Mouse (Mus musculus) stomach, embryonic 15.5 days (tissue): Measurements from ENCODE around the gene Nfkbid. TPM values are rescaled to one million over a fixed set of nuclear protein-coding genes. Genes with fewer than 3 reads are reported as not detected.

Experiments
- ATAC-seq: fragments of 200-750 bp; cut with Nextera tagmentation; 2 replicates; pipeline ENCODE4 v1.8.0; 2017; ENCODE audit warnings: low read depth, moderate number of reproducible peaks, moderate TSS enrichment; ENCODE audit not compliant: insufficient read depth, low FRiP score
- H3K27ac ChIP-seq: fragments of 300-500 bp; sonication (generic); 2 replicates; pipeline ENCODE4 v1.5.1; 2015; ENCODE audit warnings: mild to moderate bottlenecking, inconsistent platforms
- H3K27me3 ChIP-seq: fragments of 300-500 bp; sonication (generic); replicated peaks from 2 replicates; pipeline ENCODE4 v1.6.1; 2015; ENCODE audit warnings: inconsistent platforms
- H3K36me3 ChIP-seq: fragments of 300-500 bp; sonication (generic); 2 replicates; pipeline ENCODE4 v1.6.1; 2015; ENCODE audit warnings: inconsistent platforms
- H3K4me1 ChIP-seq: fragments of 300-500 bp; sonication (generic); 2 replicates; pipeline ENCODE4 v1.6.1; 2015; ENCODE audit warnings: inconsistent platforms
- H3K4me2 ChIP-seq: fragments of 300-500 bp; sonication (generic); 2 replicates; pipeline ENCODE4 v1.6.1; 2015; ENCODE audit warnings: mild to moderate bottlenecking, inconsistent platforms
- H3K4me3 ChIP-seq: fragments of 300-500 bp; sonication (generic); replicated peaks from 2 replicates; pipeline ENCODE4 v1.5.1; 2015; ENCODE audit warnings: inconsistent platforms
- H3K9ac ChIP-seq: fragments of 300-500 bp; sonication (generic); 2 replicates; pipeline ENCODE4 v1.6.1; 2015; ENCODE audit warnings: inconsistent platforms
- H3K9me3 ChIP-seq: fragments of 300-500 bp; sonication (generic); 2 replicates; pipeline ENCODE4 v1.6.1; 2016; ENCODE audit warnings: inconsistent platforms
- WGBS: fragments of 180-500 bp; shearing (Covaris S2); methylation state at CpG from one replicate; pipeline ENCODE4 v1.1.7; 2015; 5-methylcytosine and 5-hydroxymethylcytosine counted together
- polyA plus RNA-seq: library from polyadenylated mRNA; unstranded; fragments of >200 nt; fragmentation: Nextera tagmentation; extraction: Ambion mirVana; gene quantifications from 2 replicates; pipeline ENCODE4 v1.2.1, GENCODE M21; 2015

Nfkbid gene
- 2.5 and 2.6 TPM in 2 replicates for polyA plus RNA-seq

DNA sequence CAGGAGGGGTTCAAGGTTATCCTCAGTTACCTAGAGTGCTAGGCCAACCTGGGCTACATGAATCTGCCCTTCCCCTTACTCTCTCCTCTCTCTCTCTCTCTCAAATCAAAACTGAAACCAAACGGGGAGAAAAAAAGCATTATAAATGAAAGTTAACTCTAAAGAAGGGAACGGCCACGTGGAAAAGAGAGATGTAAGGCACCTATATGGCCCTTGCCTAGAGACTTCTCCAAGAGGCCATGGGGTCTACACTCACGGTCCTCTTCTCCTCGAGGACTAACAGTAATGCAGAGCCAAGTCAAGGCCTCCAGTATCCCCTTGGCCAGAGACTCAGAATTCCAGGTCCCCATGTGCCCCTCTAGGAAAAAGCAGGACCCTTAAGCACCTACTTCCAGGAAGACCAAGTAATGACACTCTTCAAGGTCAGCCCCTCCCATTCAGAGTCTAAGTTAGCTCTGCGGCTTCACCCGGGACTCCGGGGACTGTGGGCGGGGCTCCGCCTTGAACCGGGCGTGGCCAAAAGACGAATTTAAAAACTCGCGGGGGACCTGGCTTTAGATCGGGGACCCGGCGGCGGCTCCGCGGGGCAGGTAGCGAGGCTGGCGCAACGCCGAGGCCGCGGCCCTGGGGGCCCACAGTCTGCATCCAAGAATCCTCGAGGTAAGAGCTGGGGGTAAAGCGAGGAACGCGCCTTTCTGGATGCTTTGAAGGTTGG is at the start of gene Nfkbid:
Gene Nfkbid (plus strand): TSS at position 558 of the 715 bp plus-strand sequence.
- H3K27ac ChIP-seq: peak within 1 kb of the TSS; percentile 68
- WGBS: 9% methylated on average over 31 of the region's 31 CpGs
- H3K9ac ChIP-seq: peak within 1 kb of the TSS; percentile 41

DNA sequence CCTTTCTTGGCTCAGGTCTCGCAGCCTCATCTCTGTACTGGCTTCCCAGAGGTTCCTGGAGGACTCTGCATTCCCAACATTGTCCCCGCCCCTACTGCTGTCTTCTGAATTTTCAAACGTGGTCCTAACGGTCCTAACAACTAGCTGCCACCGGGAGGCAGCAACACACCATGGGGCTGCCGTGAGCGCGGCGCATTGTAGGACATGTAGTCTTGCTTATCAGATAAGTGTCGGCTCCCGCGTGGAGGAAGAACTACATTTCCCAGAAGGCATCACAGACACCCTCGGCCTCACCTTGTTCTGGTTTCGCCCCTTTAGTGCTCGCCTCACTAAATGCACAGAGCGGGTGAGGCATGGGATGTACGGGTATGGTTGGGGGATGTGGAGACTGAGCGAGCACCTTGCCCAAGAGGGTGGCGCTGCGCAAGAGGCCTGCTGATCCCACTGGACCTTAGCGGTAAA is 48.0 kb upstream of the Nfkbid start:
- Histone ChIP-seq H3K27ac (no peak overlapping the region), H3K4me3 (peak overlapping the region; percentile 47), H3K36me3 (no peaks in the 10 kb centered on the region), H3K4me1 (no peaks in the 10 kb centered on the region), H3K4me2 (peak overlapping the region; percentile 65), H3K9ac (peak overlapping the region; percentile 5; the same call in 1 of the 2 replicates), H3K27me3 (no peaks in the 10 kb centered on the region), H3K9me3 (no peaks in the 10 kb centered on the region)
- WGBS: under 1% methylated on average over 21 of the region's 21 CpGs
- peak; percentile 99 for ATAC-seq

More for the DNA sequence above, at the start of gene Nfkbid:
- no peaks in the 10 kb centered on the region for H3K27me3 ChIP-seq
- H3K4me2 ChIP-seq: peak within 1 kb of the TSS; percentile 99
- no peaks in the 10 kb centered on the region for H3K36me3 ChIP-seq
- peak within 1 kb of the TSS; percentile 59 for H3K4me3 ChIP-seq
- H3K9me3 ChIP-seq: no peaks in the 10 kb centered on the region
- H3K4me1 ChIP-seq: peaks cover 12% of the 10 kb centered on the region; the same call in 1 of the 2 replicates
- 0 out of 2 replicates have a peak, but pooled peaks have one; percentile 30 for ATAC-seq

DNA sequence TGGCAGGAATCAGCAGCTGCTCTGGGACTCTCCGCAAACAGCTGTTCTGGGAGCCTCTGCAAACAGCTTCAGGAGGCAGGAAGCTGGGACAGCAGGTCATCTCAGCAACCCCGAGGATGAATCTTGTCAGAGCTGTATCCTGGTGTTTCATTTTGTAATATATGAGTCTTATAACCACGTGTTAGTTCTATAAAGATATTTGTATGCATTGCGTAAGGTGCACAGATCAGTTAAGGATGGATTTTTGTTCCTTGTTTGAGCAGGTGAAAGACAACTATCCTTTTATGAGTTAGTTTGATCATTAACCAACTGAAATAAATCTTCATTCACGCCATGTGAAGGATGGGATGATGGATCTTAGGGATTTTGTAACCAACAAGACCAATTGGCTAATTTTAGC is 41.5 kb upstream of the Nfkbid start:
- H3K9ac ChIP-seq: no peak overlapping the region
- no peaks in the 10 kb centered on the region for H3K36me3 ChIP-seq
- no peak overlapping the region for H3K4me2 ChIP-seq
- no peaks in the 10 kb centered on the region for H3K4me1 ChIP-seq
- H3K27me3 ChIP-seq: no peaks in the 10 kb centered on the region
- no peak for ATAC-seq
- 55% methylated on average over 5 of the region's 5 CpGs for WGBS
- H3K9me3 ChIP-seq: no peaks in the 10 kb centered on the region
- no peak overlapping the region for H3K4me3 ChIP-seq
- H3K27ac ChIP-seq: no peak overlapping the region

DNA sequence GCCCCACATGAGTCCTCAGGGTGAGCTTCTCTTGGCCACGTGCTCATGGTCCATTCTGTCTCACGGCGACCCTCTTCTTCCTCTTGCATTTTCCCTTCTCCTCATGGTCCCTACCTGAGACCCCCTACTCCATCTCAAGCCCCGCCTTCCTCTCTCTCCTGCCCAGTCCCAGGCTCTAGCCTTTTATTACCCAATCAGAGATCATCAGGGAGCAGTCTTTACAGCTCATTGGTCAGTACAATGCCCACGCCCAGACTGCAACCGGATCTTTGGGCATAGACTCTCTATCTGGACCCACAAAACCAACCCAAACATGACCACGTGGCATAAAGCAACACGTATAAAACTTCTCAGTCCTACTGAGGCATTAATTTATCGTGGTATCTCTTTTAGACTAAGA is 37.4 kb upstream of the Nfkbid start:
- Histone ChIP-seq H3K4me2 (no peak overlapping the region), H3K36me3 (no peaks in the 10 kb centered on the region), H3K9me3 (no peaks in the 10 kb centered on the region), H3K27me3 (no peaks in the 10 kb centered on the region), H3K27ac (no peak overlapping the region), H3K4me1 (no peaks in the 10 kb centered on the region), H3K4me3 (no peak overlapping the region), H3K9ac (no peak overlapping the region)
- ATAC-seq: no peak
- WGBS: 80% methylated on average over 9 of the region's 9 CpGs

DNA sequence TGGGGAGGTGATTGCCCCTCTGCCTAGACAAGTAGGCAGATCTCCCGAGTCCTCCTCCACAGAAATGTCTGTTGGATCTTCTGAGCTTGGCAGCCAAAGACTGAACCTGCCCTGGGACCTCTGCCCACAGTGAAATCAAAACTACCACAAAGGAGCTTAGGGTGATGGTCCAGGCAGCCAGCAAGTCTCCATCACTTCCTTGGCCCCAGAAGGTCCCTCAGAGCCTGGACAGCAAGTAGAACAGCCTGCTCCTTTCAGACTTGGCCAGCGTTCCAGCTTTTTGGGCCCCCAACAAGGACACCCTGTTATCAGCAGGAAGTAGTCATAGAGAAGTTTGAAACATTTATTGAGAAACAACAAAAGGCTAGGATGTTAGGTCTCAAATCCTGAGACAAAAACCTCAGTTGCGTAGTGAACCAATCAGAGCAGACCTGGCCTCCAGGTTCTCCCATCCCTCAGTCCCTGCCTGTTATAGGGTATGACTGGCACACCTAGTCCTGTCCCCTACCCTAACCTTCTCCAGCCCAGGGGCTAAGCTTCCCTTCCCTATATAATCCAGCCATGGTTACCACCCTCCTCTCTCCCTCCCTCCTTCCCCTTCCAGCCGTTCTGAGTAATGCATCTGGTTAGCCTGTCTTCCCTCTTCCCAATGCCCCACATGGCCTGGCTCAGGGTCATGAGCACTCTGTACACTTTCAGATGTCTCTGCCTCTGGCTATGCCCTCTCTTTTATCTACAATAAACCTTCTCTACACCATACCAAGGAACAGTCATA is 28.6 kb upstream of the Nfkbid start:
- Histone ChIP-seq H3K36me3 (no peaks in the 10 kb centered on the region), H3K4me3 (no peak overlapping the region), H3K9ac (no peak overlapping the region), H3K27ac (no peak overlapping the region), H3K9me3 (no peaks in the 10 kb centered on the region), H3K4me2 (no peak overlapping the region), H3K4me1 (no peaks in the 10 kb centered on the region), H3K27me3 (no peaks in the 10 kb centered on the region)
- ATAC-seq: no peak
- 62% methylated on average over 4 of the region's 4 CpGs for WGBS

DNA sequence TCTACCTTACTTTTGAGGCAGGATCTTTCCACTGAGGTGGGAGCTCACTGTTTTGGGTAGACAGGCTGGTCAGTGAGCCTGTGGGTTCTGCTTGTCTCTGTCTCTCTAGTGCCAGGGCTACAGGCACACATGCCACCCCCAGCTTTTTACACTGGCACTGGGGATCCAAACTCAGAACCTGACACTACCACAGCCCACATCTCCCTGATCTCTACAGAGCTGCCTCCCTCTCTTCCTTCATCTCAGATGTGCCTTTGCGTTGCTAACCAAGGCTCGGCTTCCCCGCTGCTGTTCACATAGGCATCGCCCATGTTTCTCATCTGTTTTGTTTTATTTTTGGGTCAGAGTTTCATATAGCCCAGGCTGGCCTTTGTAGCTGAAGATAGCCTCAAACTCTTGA is 27.9 kb upstream of the Nfkbid start:
- Histone ChIP-seq H3K27me3 (no peaks in the 10 kb centered on the region), H3K36me3 (no peaks in the 10 kb centered on the region), H3K4me2 (no peak overlapping the region), H3K27ac (peak overlapping the region; percentile 48; the same call in 1 of the 2 replicates), H3K9me3 (no peaks in the 10 kb centered on the region), H3K9ac (no peak overlapping the region), H3K4me1 (no peaks in the 10 kb centered on the region), H3K4me3 (no peak overlapping the region)
- WGBS: 84% methylated on average over 4 of the region's 4 CpGs
- ATAC-seq: no peak

DNA sequence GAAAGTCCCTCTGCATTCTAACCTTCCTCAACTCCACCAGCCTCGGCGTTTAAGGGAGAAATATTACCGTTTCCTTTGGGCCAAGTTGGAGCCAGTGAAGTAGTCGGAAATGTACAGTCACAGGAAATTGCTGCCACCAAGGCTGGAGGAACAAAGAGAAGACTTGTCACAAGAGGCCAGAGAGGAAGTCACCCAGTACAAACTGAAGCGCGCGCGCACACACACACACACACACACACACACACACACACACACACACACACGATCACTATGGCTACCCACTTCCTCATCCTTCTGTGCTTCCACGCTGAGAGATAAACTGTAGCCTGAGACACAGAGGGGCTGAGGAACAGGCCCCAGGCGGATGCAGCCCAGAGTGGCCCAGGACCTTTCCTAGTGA is 27.2 kb upstream of the Nfkbid start:
- no peak for ATAC-seq
- H3K9ac ChIP-seq: no peak overlapping the region

DNA sequence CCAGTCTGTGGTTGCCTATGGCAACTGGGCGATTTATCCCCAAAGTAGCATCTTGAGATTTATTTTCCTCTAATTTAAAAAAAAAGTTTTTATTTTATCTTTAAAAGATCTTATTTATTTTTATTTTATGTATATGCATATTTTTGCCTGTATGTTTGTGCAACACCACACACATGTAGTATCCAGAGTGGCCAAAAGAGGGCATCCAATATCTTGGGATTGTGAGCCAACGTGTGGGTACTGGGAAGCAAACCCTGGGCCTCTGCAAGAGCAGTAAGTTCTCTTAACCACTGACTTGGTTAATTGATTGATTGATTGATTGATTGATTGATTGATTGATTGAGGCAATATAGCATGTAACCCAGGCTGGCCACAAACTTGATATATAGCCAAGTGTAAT is 26.7 kb upstream of the Nfkbid start:
- H3K4me1 ChIP-seq: no peaks in the 10 kb centered on the region
- 43% methylated on average over 2 of the region's 2 CpGs for WGBS
- no peak overlapping the region for H3K4me3 ChIP-seq
- no peak overlapping the region for H3K27ac ChIP-seq
- H3K9ac ChIP-seq: no peak overlapping the region
- H3K27me3 ChIP-seq: no peaks in the 10 kb centered on the region
- no peaks in the 10 kb centered on the region for H3K9me3 ChIP-seq
- no peak for ATAC-seq
- H3K4me2 ChIP-seq: no peak overlapping the region
- H3K36me3 ChIP-seq: no peaks in the 10 kb centered on the region

More for the DNA sequence above, 27.2 kb upstream of the Nfkbid start:
- H3K4me1 ChIP-seq: no peaks in the 10 kb centered on the region
- no peak overlapping the region for H3K4me2 ChIP-seq
- no peak overlapping the region for H3K4me3 ChIP-seq
- 55% methylated on average over 11 of the region's 11 CpGs for WGBS
- no peaks in the 10 kb centered on the region for H3K9me3 ChIP-seq
- H3K36me3 ChIP-seq: no peaks in the 10 kb centered on the region
- no peaks in the 10 kb centered on the region for H3K27me3 ChIP-seq
- peak overlapping the region; percentile 48; the same call in 1 of the 2 replicates for H3K27ac ChIP-seq

DNA sequence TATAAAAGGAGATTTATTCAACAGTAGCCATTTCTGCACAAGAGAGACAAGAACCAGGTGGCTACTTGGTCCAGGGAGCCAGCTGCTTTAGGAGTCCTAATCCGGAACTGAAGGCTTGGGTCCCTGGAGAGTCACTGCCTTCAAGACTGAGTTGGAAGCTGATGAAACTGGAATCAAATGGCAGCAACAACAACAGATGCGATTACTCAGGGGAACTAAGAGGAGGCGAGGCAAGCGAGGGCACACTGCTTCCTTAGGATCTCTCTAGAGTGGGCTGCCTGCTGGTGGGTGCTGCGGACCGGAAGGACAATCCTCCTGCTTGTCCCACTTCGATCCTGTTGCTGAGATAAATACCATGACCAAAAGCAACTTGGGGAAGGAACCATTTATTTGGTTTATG is 21.9 kb upstream of the Nfkbid start:
- Histone ChIP-seq H3K4me3 (no peak overlapping the region), H3K4me2 (no peak overlapping the region), H3K27me3 (no peaks in the 10 kb centered on the region), H3K27ac (no peak overlapping the region), H3K4me1 (no peaks in the 10 kb centered on the region), H3K9me3 (no peaks in the 10 kb centered on the region), H3K9ac (no peak overlapping the region), H3K36me3 (no peaks in the 10 kb centered on the region)
- 51% methylated on average over 7 of the region's 7 CpGs for WGBS
- no peak for ATAC-seq

DNA sequence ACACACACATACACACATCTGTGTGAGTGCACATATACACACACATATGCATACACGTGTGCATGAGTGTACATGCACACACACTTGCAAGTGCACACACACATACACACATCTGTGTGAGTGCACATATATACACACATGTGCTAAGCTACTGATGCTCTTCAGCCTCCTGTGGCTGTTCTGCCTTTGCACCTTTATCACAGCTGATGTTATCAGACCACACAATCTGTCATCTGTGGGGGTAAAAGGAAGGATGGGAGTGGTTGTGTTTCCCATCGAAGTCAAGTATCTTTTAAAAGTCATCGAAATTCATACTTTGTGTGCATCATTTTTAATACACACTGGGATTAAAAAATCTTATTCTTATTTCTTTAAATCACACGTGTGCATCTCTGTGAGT is 19.2 kb upstream of the Nfkbid start:
- 63% methylated on average over 4 of the region's 4 CpGs for WGBS
- Histone ChIP-seq H3K9me3 (no peaks in the 10 kb centered on the region), H3K4me3 (no peak overlapping the region), H3K27me3 (no peaks in the 10 kb centered on the region), H3K27ac (no peak overlapping the region), H3K36me3 (no peaks in the 10 kb centered on the region), H3K4me2 (no peak overlapping the region), H3K9ac (no peak overlapping the region), H3K4me1 (no peaks in the 10 kb centered on the region)
- no peak for ATAC-seq

DNA sequence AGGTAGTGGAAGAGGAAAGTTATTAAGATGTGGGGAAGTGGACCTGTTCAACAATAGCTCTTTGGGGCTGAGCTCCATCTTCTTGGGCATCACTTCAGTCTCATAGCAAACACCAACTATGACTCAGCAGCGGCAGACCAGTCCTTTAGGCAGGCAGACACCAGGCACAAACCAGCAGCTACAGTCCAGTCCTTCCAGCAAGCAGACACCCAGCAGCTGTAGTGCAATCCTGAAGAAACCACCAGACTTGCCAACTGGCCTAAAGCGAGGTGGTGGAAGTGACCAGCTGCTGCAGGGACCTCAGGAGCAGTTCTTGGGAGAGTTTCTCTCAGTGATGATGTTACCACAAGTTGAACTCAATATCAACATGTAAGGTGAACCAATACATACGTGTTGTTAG is 12.9 kb upstream of the Nfkbid start:
- Histone ChIP-seq H3K4me2 (no peak overlapping the region), H3K4me1 (no peaks in the 10 kb centered on the region), H3K9ac (no peak overlapping the region), H3K9me3 (no peaks in the 10 kb centered on the region), H3K36me3 (no peaks in the 10 kb centered on the region), H3K4me3 (no peak overlapping the region), H3K27me3 (no peaks in the 10 kb centered on the region), H3K27ac (no peak overlapping the region)
- WGBS: 79% methylated on average over 3 of the region's 3 CpGs
- no peak for ATAC-seq

DNA sequence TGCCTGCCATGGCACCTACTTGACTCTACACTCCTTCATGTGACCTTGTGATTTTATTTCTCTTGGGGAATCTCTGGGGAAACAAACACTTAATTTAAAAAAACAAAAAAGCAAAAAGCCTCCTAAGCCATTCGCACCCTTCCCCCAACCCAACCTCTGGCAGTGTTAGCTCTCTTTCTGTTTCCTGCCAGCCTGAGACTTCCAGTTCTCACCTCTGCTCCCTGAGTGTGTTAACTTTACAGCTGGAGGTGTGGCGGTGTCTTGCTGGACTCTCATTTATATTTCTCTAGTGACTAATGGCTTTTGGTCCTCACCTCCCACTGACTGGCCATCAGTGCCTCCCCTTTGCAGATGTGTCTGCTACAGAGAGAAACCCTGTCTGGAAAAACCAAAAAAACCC is 11.7 kb upstream of the Nfkbid start:
- no peak overlapping the region for H3K4me2 ChIP-seq
- H3K9ac ChIP-seq: no peak overlapping the region
- H3K4me3 ChIP-seq: no peak overlapping the region
- no peak for ATAC-seq
- no peaks in the 10 kb centered on the region for H3K4me1 ChIP-seq
- H3K9me3 ChIP-seq: no peaks in the 10 kb centered on the region
- H3K36me3 ChIP-seq: no peaks in the 10 kb centered on the region
- 34% methylated on average over 2 of the region's 2 CpGs for WGBS
- H3K27me3 ChIP-seq: no peaks in the 10 kb centered on the region
- no peak overlapping the region for H3K27ac ChIP-seq
